Mouse (Mus musculus): ENCODE results near the gene 4921507P07Rik.
"Not testable (repeated sequence)": the region's sequence is repeated elsewhere in the genome, so short reads cannot be mapped to it uniquely, and the experiment has no call there.

Gene 4921507P07Rik

DNA sequence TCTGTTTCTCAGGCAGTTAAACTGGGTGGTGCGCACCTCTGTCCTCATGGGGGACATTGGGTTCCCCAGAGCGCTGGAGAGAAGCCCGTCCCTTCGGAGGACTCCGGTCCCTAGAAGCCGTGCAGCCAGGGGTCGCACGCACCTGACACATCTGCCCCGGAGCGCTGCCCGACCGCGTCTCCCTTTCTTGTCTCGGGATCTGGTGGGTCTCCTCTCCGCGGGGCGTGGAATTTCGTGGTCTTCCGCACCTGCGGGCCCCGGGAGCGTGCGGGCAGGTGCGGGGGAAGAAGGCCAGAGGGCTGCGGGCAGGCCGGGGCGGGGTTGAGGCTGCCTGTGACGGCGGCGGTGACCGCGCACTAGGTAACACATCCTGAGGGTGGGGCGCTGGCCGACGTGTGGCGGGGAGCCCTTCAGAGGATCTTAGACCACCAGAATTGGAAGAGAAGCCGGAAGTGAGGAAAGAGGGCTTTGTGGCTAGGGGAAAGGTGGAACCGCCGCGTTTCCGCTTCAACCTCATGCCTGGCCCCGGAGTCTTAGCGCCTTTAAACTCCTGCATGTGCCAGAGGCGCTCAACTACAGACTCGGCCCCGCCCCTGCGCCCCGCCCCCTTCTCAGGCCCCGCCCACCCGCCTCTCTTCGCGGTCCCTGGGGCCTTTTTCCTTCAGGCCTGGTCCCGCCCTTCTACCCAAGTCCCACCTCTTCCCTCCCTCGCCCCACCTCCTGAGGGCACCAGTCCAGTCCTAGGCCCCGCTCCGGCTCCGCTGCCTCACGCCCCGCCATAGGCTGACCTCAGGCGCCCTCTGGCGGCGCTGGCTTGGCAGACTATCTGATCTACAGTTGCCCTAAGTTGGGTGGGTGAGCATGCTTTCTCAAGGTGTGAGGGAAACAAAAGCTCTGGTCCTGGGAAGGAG, at the start of gene 4921507P07Rik:
Gene 4921507P07Rik, minus strand, starts transcription at position 332 of the 911 bp plus-strand sequence.
- DNase-seq = peak; percentile 97

DNA sequence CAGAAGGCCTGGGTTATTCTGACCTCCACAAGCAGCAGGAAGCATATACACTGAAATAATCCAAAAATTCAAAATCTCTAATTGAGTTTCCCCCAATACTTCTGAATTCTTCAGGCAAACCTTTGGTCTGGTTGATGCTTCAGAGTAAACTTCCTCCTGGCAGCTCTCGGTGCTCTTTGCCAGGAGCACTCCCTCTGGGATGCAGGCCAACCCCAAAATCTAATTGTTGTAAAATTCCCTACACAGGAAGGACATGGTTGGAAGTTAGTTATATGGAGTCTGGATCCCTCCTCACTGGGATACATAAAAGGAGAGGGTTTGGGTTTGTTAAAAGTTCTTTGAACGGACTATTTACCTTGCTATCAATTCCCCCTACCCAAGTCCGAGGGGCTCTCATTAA, 48.3 kb upstream of the 4921507P07Rik start:
- DNase-seq = no peak

- no peak for DNase-seq
Observed at GRCm38 (mm10) chr6:50641898-50642297, 45.5 kb upstream of the 4921507P07Rik start.

DNA sequence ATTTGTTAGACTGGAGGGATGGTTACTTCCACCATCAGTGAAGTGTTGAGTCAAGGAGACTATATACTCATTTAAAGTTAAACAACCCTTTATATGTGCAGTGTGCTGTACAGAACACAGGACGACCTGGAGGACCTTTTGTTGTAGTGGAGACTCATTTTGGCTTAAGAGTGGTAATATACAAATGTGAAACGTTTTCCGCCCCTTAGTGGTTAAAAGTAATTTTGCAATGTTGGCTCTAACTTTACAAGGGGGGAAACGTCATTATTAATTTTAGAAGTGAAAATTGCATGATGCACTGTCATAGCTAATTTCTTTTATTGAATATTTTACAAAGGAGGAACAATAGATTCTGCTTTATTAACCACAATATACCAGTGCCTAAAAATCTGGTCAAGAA, 43.9 kb upstream of the 4921507P07Rik start:
- peak; percentile 37 for DNase-seq

GRCm38 (mm10) chr6:50639656-50640055, 43.2 kb upstream of the 4921507P07Rik start:
- DNase-seq = no peak

DNA sequence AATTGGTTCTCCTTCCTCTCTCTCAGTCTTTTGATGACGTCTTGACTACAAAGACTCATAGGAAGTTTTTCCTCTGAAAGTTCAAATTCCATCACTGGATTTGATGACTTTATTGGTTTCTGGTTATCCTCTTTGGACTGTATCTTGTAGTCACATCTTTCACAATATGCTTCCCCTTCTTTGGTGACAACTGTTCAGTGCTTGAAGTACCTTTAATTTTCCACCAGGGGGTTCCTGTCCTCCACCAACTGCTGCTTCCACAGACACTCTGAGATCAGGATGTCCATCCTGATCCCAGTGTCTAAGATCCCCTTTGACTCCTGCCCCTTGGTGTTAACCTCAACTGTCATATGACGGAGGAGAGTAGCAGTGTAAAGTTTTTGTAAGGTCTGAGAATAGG, 29.7 kb upstream of the 4921507P07Rik start:
- not testable (repeated sequence) for DNase-seq

GRCm38 (mm10) chr6:50618273-50618672, 21.8 kb upstream of the 4921507P07Rik start:
- not testable (repeated sequence) for DNase-seq

- no peak for DNase-seq
Observed at GRCm38 (mm10) chr6:50601620-50602019, 5.2 kb upstream of the 4921507P07Rik start.

- DNase-seq = no peak
Observed at GRCm38 (mm10) chr6:50598560-50598959, 2.1 kb upstream of the 4921507P07Rik start.

DNA sequence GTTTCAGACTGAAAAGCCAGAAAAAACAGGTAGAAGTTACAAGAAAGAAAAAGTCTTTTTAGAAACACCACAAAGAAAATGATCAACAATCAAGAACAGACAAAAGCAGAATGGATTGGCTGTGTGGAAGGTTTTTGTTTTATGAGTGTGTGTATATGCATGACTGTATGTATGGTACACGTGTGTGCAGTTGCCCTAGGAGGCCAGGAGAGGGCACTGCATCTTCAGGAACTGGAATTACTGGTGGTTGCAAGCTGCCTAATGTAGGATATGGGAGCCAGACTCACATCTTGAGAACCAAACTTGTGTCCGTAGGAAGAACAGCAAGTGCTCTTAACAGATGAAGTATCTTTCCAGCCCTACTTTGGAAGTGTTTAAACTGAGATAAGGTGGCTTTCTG, 2.1 kb downstream of the 4921507P07Rik start:
- no peak for DNase-seq

- DNase-seq = no peak
Observed at GRCm38 (mm10) chr6:50593334-50593845, 3.0 kb downstream of the 4921507P07Rik start.

DNA sequence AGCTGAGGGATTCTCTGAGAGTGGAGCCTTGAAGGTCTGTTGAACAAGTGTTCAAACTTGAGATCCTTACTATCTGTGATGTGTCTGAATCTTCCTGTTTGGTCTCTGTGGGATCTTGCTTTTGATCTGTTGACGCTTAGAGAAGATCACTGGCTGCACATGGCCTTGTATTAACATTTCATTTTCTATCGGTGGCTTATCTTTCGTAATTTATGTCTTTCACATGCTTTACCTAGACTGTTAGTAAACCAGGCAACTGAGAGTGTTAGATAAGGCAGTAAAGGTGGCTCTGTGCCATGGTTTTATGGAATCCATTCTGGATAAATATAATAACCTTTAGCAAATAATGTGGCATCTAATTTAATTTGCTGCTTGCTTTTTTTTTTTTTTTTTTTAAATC, 6.2 kb downstream of the 4921507P07Rik start:
- DNase-seq = no peak

DNA sequence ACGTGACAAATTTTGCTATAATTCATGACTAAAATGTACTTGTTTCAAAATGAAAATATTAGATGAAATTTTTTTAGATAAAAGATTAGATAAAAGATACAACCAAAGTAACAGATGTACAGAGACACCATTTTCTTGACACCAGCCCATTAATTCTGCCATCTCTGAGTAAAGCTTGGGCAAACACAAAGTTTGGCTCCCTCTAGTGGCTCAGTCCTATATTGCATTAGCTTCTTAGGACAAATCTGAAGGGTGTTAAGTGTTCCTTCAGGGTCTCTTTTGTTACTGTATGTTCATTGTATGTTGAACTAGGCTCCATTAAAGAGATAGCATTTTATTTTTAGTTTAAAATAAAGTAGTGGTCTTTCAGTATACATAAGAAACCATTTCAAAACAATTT, 8.2 kb downstream of the 4921507P07Rik start:
- peak; percentile 81 for DNase-seq

DNA sequence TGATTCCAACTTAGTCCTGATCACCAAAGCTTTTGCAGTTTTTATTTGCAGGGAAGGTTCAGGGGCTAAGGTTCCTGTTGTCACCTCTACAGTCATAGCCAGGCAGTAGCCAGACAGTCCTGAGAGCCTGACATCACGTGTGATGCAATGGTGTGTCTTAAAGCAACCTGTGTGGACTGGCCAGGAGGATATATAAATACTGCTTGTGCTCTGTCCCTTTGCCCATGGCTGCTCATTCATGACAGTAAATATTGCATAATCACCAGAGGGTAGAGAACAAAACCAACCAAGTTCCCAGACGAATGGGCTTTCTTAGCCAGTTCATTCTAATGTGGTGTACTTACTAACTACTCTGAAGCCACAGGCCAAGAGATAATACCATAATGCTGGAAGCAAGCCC, 9.0 kb downstream of the 4921507P07Rik start:
- no peak for DNase-seq

- DNase-seq = peak; percentile 64
Observed at GRCm38 (mm10) chr6:50586316-50586715, 10.1 kb downstream of the 4921507P07Rik start.

GRCm38 (mm10) chr6:50585733-50586132, 10.7 kb downstream of the 4921507P07Rik start:
- DNase-seq = no peak

DNA sequence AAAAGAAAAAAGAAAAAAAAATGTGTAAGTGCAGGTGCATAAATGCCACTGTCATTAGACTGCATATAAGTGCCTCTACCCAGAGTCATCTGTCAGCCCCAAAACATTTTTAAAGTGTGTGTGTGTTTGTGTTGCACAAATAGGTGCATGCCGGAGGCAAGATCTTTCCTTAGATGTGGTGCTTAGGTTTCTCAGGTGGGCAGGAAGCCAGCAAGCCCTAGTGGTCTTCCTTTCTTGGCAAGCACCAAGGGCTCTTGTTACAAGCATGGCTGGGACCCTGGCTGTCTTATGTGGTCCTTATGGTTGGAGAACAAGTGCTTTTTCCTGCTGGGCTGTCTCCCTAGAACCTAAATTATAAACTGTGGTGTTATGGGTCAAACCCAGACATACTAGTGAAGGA, 24.8 kb downstream of the 4921507P07Rik start:
- DNase-seq = no peak

DNA sequence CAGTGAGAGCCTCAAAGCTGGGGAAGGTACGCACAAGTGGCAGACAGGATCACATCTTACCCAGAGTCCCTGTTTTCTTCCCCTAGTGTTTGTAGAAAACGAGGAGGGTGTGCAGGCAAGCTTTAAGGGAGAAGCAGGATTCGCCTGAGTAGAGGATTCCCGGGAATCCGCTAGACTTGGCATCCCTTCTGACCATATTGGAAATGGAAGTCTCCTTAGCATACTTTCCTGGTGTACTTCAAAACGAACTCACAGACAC, 29.5 kb downstream of the 4921507P07Rik start:
- no peak for DNase-seq

DNA sequence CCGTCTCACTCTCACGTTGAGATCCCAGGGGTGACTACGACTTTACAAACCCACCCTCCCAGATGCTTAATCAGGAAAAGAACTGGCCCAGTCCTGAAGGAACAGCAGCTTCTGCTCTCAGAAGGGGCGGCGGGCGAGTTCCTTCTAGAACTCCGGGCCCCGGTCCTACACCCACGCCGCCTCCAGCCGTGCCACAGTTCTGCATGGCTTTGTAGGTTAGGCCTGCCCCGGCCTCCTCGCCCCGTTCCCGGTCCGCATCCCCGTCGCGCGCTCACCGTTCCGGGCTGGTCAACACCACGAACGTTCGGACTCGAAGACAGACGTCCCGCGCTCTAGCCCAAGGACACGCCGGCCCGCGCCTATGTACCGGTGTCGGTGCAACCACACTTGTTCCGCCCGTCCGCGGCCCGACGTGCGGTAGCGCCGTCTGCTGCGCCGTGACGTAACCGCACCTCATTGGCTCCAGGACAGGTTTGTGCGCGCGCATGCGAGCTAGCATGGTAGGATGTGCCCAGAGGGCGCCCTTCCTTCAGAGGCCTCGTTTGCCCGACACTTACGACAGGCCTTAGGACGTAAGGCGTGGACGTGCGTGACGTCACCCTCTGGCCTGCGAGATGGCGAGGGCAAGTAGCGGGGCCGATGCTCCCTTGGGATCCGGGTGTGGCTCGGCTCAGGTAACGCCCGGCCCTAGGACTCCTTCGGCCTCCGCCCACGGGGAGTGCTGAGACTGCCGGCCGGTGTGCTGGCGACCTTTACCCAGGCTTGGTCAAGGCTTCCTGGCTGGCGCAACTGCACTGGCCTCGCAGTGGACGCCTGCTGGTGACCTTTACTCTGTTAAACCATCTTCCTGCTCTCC, 30.1 kb downstream of the 4921507P07Rik start, which contains the start of gene Cycs:
Gene Cycs, minus strand, starts transcription at position 398 of the 856 bp plus-strand sequence.
- peak; percentile 100 for DNase-seq

DNA sequence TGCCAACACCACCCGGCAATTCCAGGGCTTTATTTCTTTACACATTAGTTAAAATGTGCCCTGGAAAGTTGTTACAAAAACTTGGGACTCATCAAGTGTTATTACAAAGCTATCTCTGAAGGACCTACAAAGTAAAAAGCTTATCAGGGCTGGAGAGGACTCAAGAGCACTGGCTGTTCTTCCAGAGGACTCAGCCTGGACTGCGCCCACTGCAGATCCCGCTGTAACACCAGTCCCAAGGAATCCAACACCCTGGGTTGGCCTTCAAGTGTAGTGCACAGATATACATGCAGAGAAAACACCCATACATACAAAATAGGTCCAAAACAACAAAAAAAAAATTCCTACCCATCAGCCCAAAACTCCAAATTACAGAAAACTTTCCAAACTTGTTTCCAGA, 32.8 kb downstream of the 4921507P07Rik start:
- no peak for DNase-seq

GRCm38 (mm10) chr6:50562421-50562820, 34.0 kb downstream of the 4921507P07Rik start:
- DNase-seq = no peak

DNA sequence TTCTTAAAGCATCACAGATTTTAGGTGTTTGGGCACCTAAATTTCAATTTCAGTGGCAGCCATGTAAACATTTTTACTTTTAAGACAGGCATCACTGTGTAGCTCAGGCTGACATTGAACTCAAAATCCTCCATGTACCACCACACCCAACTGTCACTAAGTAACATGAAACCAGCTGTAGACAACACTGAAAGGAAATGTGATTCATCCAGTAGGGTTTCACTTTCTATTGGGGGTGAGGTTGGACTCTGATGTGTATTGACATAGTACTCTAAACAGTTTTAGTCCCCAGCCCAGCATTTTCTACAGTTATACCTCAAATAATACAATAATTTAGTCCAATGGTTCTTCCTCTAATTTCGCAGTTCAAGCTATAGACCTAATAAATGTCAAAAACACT, 35.7 kb downstream of the 4921507P07Rik start:
- no peak for DNase-seq

DNA sequence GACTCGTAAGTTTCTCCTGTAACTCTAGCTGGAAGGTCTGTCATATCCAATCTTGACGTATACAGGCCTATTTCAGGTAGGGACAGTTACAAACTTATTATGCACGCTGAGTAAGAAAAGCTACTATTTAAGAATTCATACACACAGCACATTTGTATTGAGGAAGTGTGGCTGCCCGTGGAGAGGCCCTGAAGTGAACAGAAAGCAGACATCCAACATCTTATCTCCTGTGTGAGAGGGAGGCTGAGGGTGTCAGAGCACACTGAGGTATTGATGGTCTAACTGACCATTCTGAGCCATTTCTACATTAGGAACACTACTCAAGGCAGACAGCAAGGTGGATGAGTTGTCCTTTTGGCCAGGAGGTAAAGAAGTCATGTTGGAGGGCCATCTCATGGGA, 37.6 kb downstream of the 4921507P07Rik start:
- DNase-seq = no peak

DNA sequence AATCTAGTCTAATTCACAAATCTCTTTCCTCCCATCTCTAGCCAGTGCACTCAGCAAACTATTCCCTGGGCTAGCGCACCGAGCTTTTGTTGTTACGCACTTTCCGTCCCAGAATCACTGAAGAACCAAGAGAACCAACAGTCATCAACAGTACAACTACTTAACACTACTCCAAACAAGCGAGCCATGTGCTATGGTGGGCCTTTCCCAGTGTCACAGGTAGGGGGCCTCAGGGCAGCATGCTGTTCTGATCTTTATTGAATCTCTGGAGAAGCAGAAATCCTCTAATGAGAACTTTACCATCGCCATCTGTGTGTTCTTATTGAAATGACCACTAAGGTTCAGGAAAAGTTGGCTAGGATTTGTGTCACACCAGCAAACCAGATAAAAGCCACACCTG, 38.9 kb downstream of the 4921507P07Rik start:
- DNase-seq = no peak

Measured in kidney, adult 9 months (tissue).